Mouse (Mus musculus): ENCODE measurements around the gene Vmn2r77. TPM values are rescaled to one million over a fixed set of nuclear protein-coding genes. Genes with fewer than 3 reads are reported as not detected.
"Not testable (repeated sequence)": the region's sequence is repeated elsewhere in the genome, so short reads cannot be mapped to it uniquely, and the experiment has no call there.

Gene Vmn2r77
- not detected in 2 replicates for polyA plus RNA-seq (2012; ENCODE audit: insufficient read depth, low replicate concordance)

DNA sequence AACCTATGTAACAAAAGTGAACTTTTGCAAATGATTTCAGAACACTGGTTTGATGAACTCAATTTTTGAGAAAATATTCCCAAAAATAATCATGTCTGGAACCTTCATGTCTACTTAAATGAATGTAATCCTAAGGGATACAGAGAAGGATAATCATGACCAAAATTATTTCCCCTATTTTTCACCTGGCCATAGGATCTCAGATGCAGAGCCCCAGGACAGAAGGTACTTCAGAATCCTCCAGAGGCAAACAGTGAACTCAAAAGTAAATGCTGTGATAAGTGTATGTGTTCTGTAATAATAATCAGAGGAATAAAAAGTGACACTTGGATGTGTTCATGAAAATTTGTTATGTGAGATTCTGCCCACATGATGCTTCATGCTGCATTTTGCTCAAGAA, at the start of gene Vmn2r77:
TSS of gene Vmn2r77 (plus strand) at position 301 of the 400 bp plus-strand sequence.
- Histone ChIP-seq H3K36me3 (replicated peaks; ENCODE audit: low read length) (no peaks in the 10 kb centered on the region), H3K4me1 (no peaks in the 10 kb centered on the region), H3K27me3 (replicated peaks) (no peaks in the 10 kb centered on the region), H3K9me3 (0 out of 2 replicates have a peak, but pooled peaks cover under 1% of the 10 kb centered on the region), H3K4me3 (replicated peaks) (no peak within 1 kb of the TSS)
- no peak for TF ChIP-seq FLI1 (IDR thresholded peaks at IDR 0.05; ENCODE audit: low read length)
- TF ChIP-seq GATA1 (IDR thresholded peaks at IDR 0.05; ENCODE audit: borderline replicate concordance, low read length): no peak

DNA sequence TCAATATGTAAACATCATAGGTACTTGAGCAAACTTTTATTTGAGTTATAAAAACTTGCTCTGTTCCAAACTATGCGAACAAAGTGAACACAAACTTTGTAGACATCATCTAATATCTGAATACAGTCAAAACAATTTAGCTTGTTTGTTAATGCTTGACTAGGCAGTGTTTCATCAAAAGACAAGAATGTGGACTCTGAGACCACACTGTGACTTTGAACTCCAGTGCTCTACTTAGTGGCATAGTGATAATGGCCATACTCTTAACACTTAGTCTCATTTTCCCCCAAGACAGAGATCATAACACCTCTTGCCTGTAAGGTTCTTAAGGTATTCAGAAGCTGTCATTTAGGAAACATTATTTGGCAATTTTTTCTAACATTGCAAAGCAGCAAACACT, 34.1 kb upstream of the Vmn2r77 start:
- TF ChIP-seq GATA1 (IDR thresholded peaks at IDR 0.05; ENCODE audit: borderline replicate concordance, low read length) (no peak), FLI1 (IDR thresholded peaks at IDR 0.05; ENCODE audit: low read length) (no peak)
- no peaks in the 10 kb centered on the region for H3K4me1 ChIP-seq
- H3K9me3 ChIP-seq: no peaks in the 10 kb centered on the region
- H3K36me3 ChIP-seq (replicated peaks; ENCODE audit: low read length): no peaks in the 10 kb centered on the region
- H3K4me3 ChIP-seq (replicated peaks): no peak overlapping the region
- H3K27me3 ChIP-seq (replicated peaks): no peaks in the 10 kb centered on the region

DNA sequence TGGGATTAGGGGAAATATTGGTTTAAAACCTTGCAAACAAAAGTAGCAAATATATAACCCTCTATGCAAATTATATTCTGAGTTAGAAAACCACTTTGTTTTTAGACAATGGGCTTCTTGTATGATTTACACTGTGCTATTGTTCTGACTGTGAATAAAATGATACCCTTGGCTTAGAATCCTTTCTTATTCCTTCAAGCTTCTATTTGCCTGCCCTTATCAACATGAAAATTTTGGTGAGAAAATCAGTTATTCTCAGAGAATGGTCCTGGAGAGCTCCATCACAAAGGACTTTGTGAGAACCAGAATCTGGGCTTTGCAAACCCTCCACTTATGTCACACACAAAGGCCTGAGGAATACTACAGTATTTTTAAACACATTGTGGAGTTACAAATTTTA, 30.2 kb upstream of the Vmn2r77 start:
- Histone ChIP-seq H3K4me1 (no peaks in the 10 kb centered on the region), H3K9me3 (no peaks in the 10 kb centered on the region), H3K36me3 (replicated peaks; ENCODE audit: low read length) (no peaks in the 10 kb centered on the region), H3K27me3 (replicated peaks) (no peaks in the 10 kb centered on the region), H3K4me3 (replicated peaks) (no peak overlapping the region)
- no peak for TF ChIP-seq FLI1 (IDR thresholded peaks at IDR 0.05; ENCODE audit: low read length)
- TF ChIP-seq GATA1 (IDR thresholded peaks at IDR 0.05; ENCODE audit: borderline replicate concordance, low read length): no peak

DNA sequence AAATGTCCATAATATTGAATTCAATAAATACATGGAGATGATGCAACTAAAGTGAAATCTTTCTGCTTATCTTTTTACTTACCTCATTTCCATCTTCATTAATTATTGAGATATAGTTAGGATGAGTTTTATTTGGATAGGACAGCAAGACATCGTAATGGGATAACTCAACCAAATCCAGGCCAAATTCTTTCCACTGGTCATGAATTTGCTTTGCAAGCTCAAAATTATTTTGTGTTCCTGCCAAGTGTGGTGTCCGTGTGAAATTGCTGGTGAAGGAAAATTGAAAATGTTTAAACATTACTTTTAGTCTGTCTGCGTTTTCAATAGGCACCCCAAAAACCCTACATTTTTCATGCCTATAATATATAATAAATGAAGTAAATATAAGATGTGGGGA, 23.2 kb upstream of the Vmn2r77 start:
- no peaks in the 10 kb centered on the region for H3K27me3 ChIP-seq (replicated peaks)
- no peak for TF ChIP-seq FLI1 (IDR thresholded peaks at IDR 0.05; ENCODE audit: low read length)
- TF ChIP-seq GATA1 (IDR thresholded peaks at IDR 0.05; ENCODE audit: borderline replicate concordance, low read length): no peak

DNA sequence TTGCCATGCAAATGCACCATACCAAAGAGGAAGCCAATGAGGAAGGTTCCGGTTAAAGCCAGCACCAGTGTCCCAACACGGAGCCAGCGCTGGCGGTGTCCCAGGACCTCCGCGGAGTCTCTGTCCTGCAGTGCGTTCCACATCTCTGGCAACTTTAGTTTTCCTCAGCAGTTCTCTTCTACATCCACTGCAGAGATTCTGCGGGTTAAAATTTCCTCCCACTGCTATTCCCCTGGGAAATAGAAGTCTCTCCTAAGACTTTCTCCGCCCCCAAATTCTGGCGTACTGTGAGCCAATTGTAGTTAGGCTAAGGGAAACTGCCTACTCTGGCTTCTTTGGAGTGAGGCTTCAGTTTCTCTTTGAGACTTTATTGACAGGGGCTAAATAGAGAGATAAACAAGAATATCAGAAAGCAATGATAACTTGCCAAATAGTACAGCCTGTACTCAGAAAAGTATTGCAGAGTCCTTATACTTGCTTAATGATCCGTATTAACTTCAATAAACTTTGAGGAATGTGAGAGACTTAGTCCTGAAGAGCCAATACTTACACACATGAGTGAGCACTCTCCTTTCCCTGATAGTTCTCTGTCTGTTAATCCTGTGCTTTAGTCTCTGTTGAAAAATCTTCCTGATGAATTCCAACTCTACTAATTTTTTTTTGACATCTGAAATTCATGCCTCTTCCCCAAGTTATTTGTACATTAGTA, 19.1 kb upstream of the Vmn2r77 start, which contains the start of gene Folh1:
TSS of gene Folh1 (minus strand) at position 327 of the 709 bp plus-strand sequence.
- Histone ChIP-seq H3K9me3 (no peaks in the 10 kb centered on the region), H3K4me3 (replicated peaks) (no peak within 1 kb of the TSS), H3K27me3 (replicated peaks) (no peaks in the 10 kb centered on the region), H3K36me3 (replicated peaks; ENCODE audit: low read length) (no peaks in the 10 kb centered on the region), H3K4me1 (no peaks in the 10 kb centered on the region)
- TF ChIP-seq FLI1 (IDR thresholded peaks at IDR 0.05; ENCODE audit: low read length) (no peak), GATA1 (IDR thresholded peaks at IDR 0.05; ENCODE audit: borderline replicate concordance, low read length) (no peak)

More for the DNA sequence above, 23.2 kb upstream of the Vmn2r77 start:
- H3K36me3 ChIP-seq (replicated peaks; ENCODE audit: low read length): no peaks in the 10 kb centered on the region
- no peaks in the 10 kb centered on the region for H3K4me1 ChIP-seq
- H3K4me3 ChIP-seq (replicated peaks): no peak overlapping the region
- H3K9me3 ChIP-seq: no peaks in the 10 kb centered on the region

DNA sequence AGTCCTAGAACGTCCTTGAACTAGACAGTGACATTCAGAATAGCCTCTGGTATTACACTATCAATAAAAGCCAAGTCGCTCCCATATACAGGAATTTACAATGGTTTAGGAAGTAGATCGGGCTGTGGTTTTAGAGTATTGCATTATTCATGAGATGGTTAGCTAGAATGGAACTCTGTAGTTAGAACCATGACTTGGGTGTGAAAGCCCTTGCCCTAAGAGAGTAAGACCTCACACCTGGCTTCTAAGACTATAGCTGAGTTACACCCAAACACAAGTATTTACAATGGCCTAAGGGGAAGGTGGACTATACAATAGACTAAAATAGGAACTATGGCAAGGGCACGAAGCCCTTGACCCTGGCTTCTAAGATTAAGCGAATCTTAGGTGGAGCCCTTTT, 20.4 kb downstream of the Vmn2r77 start:
- not testable (repeated sequence) for H3K4me1 ChIP-seq; H3K27me3 ChIP-seq (replicated peaks); H3K36me3 ChIP-seq (replicated peaks; ENCODE audit: low read length); H3K9me3 ChIP-seq; H3K4me3 ChIP-seq (replicated peaks)

DNA sequence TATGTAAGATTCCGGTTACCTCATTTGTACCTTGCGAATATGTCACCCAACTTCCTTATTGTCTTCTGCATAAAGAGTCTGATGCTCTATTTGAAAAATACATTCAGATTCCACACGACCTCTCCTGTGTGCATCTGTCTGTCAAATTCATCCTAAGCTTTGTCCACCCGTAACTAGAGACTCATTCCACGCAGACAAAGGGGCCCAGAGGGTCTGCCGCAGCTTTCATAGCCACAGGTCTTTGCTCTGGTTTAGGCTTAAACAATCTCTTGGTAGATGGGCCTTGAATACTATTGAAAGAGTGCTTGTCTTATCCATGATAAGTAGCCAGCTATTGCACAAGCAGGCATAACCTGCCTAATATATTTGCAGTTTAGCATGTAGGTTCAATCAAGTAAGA, 20.9 kb downstream of the Vmn2r77 start:
- not testable (repeated sequence) for H3K27me3 ChIP-seq (replicated peaks); H3K9me3 ChIP-seq; H3K4me3 ChIP-seq (replicated peaks); H3K4me1 ChIP-seq; H3K36me3 ChIP-seq (replicated peaks; ENCODE audit: low read length)

DNA sequence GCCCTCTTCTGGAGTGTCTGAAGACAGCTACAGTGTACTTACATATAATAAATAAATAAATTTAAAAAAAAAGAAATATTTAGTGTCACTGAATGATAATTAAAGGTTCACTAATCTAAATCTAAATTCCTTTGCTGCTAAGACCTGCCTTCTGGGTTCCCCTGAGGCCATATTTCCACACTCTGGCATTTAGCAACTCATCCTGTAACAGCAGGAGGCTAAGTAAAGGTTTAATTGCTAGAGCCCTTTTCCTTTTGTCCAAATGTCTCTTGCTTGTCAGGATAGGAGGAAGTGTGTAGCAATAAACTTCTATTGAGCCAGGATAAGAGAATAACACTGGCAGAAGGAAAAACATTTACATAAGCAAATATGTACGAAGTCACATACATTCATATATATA, 21.6 kb downstream of the Vmn2r77 start:
- Histone ChIP-seq H3K4me3 (replicated peaks) (no peak overlapping the region), H3K4me1 (no peaks in the 10 kb centered on the region), H3K36me3 (replicated peaks; ENCODE audit: low read length) (no peaks in the 10 kb centered on the region), H3K27me3 (replicated peaks) (no peaks in the 10 kb centered on the region), H3K9me3 (no peaks in the 10 kb centered on the region)
- TF ChIP-seq FLI1 (IDR thresholded peaks at IDR 0.05; ENCODE audit: low read length) (no peak), GATA1 (IDR thresholded peaks at IDR 0.05; ENCODE audit: borderline replicate concordance, low read length) (no peak)

Other genes starting within 250 kb of the Vmn2r77 start
- not detected in 2 replicates for gene Olfr295, start 211.2 kb upstream of the Vmn2r77 start, polyA plus RNA-seq (2012; ENCODE audit: insufficient read depth, low replicate concordance)
- gene Olfr294, start 178.4 kb upstream of the Vmn2r77 start, polyA plus RNA-seq (2012; ENCODE audit: insufficient read depth, low replicate concordance): not detected in 2 replicates
- gene Olfr293, start 146.0 kb upstream of the Vmn2r77 start, polyA plus RNA-seq (2012; ENCODE audit: insufficient read depth, low replicate concordance): not detected in 2 replicates
- not detected in 2 replicates for gene Olfr292, start 106.7 kb upstream of the Vmn2r77 start, polyA plus RNA-seq (2012; ENCODE audit: insufficient read depth, low replicate concordance)
- gene Folh1, start 19.1 kb upstream of the Vmn2r77 start, polyA plus RNA-seq (2012; ENCODE audit: insufficient read depth, low replicate concordance): not detected in 2 replicates
- gene Vmn2r78, start 120.1 kb downstream of the Vmn2r77 start, polyA plus RNA-seq (2012; ENCODE audit: insufficient read depth, low replicate concordance): not detected in 2 replicates
- gene Vmn2r79, start 201.1 kb downstream of the Vmn2r77 start, polyA plus RNA-seq (2012; ENCODE audit: insufficient read depth, low replicate concordance): not detected in 2 replicates